Mouse (Mus musculus) central nervous system, embryonic 18 days (tissue): ENCODE measurements around the gene Prr19. TPM values are rescaled to one million over a fixed set of nuclear protein-coding genes. Genes with fewer than 3 reads are reported as not detected.

Experiments
- polyA plus RNA-seq: library from polyadenylated mRNA; depleted of rRNA; stranded (reverse); fragments of >200 nt; gene quantifications from 2 replicates; pipeline ENCODE4 v1.2.3, GENCODE M21; 2012; rRNA removed

Prr19 gene
- polyA plus RNA-seq = 2.4 and 3.0 TPM in 2 replicates

DNA sequence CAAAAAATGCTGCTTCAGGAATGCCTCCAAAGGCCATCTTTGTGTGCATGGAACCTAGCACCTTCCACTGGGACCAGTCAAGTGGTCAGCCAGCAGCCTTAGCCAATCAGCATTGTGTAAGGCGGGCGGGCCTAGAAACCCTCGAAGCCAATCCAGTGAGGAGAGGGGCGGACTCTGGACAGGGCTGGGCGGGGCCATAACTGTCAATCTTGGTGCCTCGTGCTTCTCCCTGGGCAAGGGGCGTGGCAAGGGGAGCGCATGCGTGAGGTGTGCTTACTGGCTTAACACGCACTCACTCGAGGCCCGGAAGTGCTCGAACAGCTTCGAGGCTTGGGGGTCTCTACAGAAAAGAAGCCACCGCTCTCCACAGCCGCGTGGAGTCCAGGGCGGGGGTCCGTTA lies at the start of gene Prr19:
TSS of gene Prr19 (plus strand) at position 349 of the 400 bp plus-strand sequence.

DNA sequence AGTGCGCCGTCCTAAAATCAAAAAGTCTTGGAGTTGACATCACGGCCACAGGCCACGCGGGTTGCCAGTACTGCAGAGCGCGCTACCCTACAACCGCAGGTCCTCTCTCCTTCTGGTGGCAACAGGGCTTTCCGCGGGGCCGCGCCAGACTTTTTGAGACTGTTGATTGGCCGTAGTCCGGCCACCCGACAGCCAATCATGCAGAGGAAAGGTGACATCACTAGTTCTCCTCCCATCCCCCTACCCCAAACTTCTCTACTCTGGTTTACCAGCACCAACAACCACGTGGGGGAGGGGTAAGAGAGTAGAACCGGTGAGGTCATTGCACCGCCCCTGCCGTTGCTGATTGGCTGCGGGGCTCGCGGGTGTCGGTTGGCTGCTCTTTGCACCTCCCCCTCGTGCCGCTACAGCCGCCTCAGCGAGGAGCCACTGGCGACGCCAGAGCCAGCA lies 33.9 kb upstream of the Prr19 start, which contains the start of gene Cic:
TSS of gene Cic (plus strand) at position 404 of the 450 bp plus-strand sequence.

DNA sequence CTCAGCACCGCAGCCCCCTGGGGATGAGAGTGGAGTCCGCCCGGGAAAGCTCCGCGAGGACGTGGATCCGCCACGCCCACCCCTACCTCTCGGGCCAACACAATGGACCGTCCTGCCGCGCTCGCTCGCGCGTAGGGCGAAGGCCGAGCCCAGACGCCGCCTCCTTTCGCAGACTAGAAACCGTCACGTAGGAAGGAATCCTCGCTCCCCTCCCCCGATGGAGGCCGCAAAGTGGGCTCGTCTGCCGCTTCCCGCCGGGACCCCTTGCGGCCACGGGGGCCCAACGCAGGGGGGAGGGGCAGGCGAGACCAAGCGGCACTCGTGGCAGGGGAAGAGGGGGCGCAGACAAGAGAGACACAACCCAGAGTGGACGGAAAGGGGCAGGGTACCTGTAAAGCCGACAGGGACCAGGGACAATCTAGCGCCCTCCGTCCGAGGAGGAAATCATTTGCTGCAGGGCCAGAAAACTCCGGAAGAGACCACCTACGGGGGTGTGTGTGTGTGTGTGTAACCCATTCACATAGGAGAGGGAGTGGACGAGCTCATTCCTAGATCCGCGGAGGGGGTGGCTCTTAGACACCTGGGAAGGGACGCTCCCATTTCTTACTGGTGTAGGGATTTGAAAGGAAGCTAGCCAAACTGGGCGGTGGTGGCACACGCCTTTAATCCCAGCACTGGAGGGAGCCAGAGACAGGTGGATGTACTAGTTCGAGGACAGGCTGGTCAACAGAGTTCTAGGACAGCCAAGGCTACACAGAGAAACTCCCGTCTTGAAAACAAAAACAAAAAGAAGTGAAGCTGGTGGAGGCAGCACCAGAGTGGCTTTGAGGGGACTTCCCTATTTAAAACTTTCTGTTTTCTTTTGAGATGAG lies 3.5 kb upstream of the Prr19 start, which contains the start of gene Pafah1b3:
TSS of gene Pafah1b3 (minus strand) at position 533 of the 872 bp plus-strand sequence.

DNA sequence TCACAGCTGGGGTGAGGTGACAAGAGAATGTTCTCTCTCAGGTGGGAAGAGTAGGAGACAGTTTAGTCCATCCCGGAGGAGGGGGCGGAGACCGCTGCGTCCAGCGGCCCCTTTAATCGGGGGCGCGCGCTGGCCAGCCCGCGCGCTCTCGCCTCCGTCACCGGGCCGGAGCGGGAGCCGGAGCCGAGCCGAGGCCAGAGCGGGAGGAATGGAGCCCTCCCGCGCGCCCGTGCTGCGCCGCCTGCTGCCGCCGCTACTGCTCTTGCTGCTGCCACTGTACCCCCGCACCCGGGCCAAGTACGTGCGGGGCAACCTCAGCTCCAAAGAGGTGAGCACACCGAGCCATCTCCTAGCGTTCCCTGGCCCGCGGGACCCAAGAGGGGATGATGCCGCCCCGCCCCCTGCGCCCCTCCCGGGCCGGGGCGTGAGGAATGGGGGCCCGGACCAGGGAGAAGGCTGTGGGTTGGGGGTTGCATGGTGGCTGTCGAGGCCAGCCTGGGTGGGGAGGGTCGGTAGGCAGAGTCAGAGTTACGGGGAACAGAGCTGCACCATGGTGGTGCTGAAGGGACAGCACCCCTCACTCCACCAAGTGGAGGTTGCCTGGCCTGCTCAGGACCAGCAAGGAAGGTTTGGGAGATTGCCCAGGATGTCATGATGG lies 4.9 kb downstream of the Prr19 start, which contains the start of gene Tmem145:
TSS of gene Tmem145 (plus strand) at position 151 of the 658 bp plus-strand sequence.

DNA sequence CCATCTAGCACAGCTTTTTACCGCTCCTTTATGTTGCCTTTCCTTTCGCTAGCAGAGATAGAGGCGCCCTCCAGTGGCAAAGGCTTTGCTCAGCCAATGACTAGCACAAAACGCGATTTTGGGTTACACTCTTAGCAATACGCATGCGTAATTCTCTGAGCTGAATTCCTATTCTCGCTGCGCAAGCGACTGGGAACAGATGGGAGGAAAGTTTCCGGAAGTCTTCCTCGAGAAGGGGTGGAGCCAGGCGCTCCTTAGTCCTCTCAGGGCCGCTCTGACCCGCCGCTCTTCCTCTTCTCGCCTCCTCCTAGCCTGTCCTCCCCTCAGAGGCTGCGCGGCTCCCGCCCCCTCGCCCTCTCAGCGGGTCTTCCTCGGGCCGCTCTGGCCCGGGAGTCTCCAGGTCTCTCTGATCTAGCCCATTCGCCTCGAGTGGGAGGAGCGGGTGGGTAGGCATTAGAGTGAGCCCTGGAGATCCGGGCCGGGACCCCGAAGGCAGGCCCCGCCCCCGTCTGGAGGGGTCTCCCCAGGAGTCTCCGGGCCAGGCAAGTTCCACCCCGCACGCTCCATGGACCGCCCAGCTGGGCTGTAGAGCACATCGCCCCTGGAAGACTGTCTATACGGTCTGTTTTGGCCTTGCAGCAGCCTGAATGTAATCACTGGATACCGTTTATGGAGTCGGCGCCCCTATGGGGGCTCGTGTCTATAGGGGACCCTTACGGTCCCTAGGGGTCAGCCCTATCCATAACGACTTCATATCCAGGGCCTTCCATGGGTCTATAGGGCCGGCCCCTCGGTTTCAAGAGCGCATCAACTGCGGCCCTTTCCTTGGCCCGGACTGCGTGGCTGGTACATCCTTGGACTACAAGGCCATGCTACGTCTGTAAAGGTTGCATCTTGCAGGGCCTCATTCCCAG lies 15.6 kb downstream of the Prr19 start, which contains the start of gene Megf8:
TSS of gene Megf8 (plus strand) at position 633 of the 914 bp plus-strand sequence.

Other genes with a start within 250 kb of the Prr19 start
- 126 and 160 TPM in 2 replicates for gene Grik5, start 229.1 kb upstream of the Prr19 start, polyA plus RNA-seq
- 24.6 and 28.2 TPM in 2 replicates for gene Zfp574, start 228.8 kb upstream of the Prr19 start, polyA plus RNA-seq
- 20.9 and 25.9 TPM in 2 replicates for gene Pou2f2, start 121.7 kb upstream of the Prr19 start, polyA plus RNA-seq
- 15.9 and 16.5 TPM in 2 replicates for gene Dedd2, start 80.8 kb upstream of the Prr19 start, polyA plus RNA-seq
- gene Zfp526, start 80.0 kb upstream of the Prr19 start, polyA plus RNA-seq = 5.3 and 5.7 TPM in 2 replicates
- gene Gsk3a, start 63.6 kb upstream of the Prr19 start, polyA plus RNA-seq = 220 and 234 TPM in 2 replicates
- gene Erf, start 50.6 kb upstream of the Prr19 start, polyA plus RNA-seq = 16.3 and 17.6 TPM in 2 replicates
- gene Cic, start 33.7 kb upstream of the Prr19 start, polyA plus RNA-seq = 83.3 and 94.7 TPM in 2 replicates
- 600 and 603 TPM in 2 replicates for gene Pafah1b3, start 3.4 kb upstream of the Prr19 start, polyA plus RNA-seq
- gene Tmem145, start 4.7 kb downstream of the Prr19 start, polyA plus RNA-seq = 157 and 163 TPM in 2 replicates
- 45.8 and 48.9 TPM in 2 replicates for gene Megf8, start 15.8 kb downstream of the Prr19 start, polyA plus RNA-seq
- gene Cnfn, start 68.3 kb downstream of the Prr19 start, polyA plus RNA-seq = 24.7 TPM in 1 of 2 replicates, not detected in the other
- gene Lipe, start 97.3 kb downstream of the Prr19 start, polyA plus RNA-seq = 8.9 and 11.3 TPM in 2 replicates
- 0.15 and 0.22 TPM in 2 replicates for gene Cxcl17, start 111.5 kb downstream of the Prr19 start, polyA plus RNA-seq
- gene Ceacam1, start 176.2 kb downstream of the Prr19 start, polyA plus RNA-seq = 0.78 and 1.1 TPM in 2 replicates
- not detected in 2 replicates for gene Ceacam2, start 238.4 kb downstream of the Prr19 start, polyA plus RNA-seq